Mouse (Mus musculus) gastrocnemius, adult 18-20 months (tissue): ENCODE data around the gene Cerk. TPM values are rescaled to one million over a fixed set of nuclear protein-coding genes. Genes with fewer than 3 reads are reported as not detected.
"Not testable (repeated sequence)": the region's sequence is repeated elsewhere in the genome, so short reads cannot be mapped to it uniquely, and the experiment has no call there.

Experiments
- DNase-seq: peaks from one replicate; pipeline ENCODE4 v3.0.0; 2021; ENCODE audit warnings: low spot score
- total RNA-seq, 2 experiments: library from RNA; stranded (reverse); gene quantifications; 2 replicates each; pipeline ENCODE4 v1.2.3; 2021

Gene Cerk
- total RNA-seq, 2 experiments from 2014 or later, result 4.3 to 5.1 TPM

DNA sequence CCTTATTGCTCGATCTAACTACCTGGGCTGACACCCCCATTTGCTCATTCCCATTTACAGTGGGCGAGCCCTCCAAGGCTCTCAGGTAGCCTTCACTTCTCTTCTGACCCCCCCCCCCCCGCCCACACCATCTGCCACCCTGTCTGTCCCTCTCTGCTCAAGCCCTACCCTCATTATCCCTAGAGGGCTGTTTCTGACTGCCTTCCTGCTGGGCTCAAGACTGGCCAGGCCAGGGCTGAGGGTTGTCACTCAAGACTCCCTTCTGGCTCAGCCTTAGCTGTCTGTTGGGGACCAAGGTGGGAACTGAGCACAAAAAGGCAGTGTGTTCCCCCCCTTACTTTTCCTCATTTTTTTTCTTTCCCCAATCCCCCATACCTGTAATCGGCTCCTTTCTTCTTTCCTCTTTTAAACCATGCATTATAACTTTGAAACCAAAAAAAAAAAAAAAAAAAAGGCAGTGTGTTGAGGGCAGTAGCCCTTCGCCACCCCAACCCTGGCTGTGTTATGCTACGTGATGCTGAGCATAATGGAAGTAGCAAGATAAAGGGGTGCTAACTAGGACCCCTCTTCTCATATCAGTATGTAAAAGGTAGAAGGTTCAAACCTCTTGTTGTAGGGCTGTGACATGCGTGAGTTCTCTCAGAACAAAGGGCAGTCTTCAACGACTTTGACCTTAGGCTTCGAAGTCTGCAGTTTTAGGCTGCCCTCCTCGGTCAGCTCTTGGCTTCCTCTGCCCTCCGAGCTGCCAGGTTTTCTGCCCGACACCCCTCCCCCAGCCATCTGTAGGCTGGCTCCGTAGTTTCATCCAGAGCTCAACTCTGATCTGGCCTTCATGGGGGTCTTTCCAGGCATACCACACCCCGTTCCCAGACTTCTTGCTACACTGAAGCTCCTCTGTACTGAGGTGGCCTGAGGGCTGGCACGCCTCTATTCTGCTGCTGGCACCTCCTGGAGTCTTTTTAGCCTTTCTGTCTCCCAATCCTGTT is 68.5 kb downstream of the Cerk start:
- DNase-seq, result no peak

DNA sequence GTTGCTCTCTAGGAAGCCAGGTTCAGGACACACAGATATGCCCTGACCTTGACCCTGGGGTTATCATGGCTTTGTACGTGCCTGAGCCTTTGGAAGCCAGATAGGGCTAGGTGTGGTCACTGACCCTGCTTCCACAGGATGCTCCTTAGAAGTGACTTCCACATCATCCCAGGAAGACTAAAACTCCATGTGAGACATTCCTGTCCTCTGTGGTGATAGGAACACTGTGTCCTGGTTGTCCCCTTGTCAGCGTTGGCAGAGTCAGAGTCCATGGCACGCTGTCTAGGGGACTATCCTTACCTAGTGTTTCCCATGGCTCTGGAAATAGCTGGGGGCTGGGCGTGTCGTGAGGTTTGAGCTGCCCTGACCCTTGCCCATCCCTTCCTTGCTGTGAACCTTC is 69.5 kb downstream of the Cerk start:
- peak; percentile 41 for DNase-seq

DNA sequence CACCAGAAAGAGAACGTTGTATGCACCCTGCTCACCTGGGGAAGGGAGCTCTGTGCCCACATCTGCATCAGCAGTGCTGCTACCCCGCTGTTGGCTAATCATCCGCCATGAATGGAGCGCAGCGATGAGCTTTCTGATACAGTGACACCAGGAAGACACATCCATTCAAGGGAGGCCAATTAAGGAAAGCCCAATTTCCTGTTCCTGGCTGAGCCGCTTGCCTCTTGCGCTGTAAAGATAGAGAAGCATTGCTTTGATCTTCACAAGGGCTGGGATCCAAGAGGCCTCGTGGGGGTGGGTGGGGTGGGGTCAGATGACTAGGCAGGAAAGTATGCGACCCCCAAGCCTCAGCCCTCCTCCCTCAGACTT is 72.6 kb downstream of the Cerk start:
- DNase-seq, result no peak

DNA sequence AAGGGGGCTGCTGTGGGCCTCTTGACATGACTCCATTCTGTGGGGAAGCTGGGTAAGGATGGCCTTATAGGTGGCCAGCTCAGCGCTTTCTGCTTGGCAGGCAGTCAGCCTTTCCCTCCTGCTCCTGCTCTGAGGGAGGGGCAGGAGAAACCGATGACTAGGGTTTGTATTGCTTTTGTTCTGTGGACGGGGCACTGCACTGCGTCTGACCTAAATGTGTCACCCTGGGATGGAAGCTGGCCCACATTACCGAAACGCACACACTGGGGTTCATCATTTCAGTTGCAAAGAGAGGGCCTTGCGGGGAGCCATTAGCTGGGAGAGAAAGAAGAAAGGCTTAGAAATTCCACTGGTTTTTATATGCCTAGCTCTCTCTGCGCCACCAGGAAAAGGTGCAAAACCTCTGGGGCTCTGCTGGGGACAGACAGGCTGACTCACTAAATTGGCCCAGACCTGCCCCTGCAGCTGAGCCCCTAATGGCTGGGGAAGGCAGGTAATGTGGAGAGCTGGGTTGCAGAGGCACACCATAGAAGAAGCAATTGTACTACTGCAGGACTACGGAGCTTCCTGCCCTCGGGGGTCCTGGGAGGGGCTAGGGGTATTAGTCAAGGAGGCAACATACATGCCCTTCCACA is 73.1 kb downstream of the Cerk start:
- DNase-seq, result no peak

DNA sequence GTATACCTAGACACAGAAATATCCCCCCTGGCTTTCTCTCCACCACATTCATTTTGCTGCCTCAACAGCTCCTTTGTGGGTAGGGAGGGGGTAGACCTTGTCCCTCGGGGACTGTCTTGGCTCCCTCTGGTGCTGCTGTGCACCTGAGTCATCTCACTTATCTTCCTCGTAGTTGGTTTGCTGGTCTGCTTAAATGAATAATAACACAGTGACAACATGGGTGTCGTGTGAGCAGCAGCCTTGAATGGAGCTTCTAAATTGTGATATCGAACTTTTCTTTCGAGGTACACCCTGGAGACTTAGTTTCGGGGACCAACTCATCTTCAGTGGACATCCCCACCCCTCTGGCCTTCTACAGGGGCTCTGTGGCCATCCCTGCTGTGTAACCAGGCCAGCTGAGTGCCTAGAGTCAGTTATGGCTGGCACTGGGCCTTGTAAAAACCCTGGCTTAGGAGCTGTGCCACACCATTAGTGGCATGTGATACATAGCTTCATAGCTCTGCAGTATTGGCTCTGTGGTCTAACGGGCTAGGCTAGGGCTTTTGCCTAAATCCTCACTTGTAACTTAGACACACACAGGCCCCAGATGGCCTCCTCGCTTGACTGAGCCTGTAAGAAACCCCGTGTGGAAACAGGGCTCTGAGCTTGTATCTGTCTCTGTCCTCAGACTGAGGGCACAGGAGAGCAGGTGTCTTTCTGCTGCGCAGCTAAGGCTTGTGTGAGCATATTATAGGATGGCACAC is 75.4 kb downstream of the Cerk start:
- peak; percentile 54 for DNase-seq

DNA sequence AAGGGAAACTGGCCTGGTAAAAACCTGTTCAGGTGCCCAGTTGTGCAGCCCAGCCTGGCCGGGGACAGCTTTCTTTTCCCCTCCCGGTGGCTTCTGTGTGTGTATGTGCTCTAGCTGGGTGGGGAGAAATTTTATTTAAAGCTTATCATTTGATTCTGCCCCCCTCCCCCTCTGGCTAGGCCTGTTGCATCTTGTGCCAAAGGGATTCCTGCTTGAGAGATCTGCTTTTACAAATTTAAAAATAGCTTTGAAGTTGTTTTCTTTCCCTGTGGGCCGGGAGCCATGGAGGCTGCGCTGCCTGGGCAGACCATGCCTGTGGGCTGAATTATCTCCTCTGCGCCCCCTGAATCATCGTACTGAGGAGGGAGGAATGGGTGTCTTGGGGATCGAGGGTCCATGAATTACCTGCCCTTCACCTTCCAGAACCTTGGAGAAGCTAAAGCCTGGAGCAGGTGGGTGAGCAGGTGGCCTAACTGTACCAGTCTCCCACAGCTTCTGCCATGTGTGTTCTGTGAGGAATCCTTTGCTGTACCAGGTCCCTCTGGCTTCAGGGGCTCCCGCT is 76.2 kb downstream of the Cerk start:
- DNase-seq, result peak; percentile 68

DNA sequence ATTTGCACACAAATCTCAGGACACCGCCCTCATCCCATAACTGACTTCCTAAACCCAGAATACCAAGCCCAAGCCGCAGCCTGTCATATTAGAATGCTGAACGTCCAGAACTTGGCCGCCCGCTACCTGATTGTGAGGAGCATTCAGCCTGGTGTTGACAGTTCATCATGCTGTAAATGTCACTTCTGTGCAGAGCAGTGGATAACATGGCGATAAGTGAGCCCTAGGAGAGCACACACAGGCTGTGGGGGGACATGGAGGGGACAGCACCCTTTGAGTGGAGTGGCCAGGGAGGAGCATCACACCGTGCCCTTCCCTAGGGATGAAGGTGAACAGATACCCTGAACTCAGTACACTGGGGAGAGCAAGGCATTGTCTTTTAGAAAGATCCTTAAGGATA is 76.7 kb downstream of the Cerk start:
- peak; percentile 32 for DNase-seq

DNA sequence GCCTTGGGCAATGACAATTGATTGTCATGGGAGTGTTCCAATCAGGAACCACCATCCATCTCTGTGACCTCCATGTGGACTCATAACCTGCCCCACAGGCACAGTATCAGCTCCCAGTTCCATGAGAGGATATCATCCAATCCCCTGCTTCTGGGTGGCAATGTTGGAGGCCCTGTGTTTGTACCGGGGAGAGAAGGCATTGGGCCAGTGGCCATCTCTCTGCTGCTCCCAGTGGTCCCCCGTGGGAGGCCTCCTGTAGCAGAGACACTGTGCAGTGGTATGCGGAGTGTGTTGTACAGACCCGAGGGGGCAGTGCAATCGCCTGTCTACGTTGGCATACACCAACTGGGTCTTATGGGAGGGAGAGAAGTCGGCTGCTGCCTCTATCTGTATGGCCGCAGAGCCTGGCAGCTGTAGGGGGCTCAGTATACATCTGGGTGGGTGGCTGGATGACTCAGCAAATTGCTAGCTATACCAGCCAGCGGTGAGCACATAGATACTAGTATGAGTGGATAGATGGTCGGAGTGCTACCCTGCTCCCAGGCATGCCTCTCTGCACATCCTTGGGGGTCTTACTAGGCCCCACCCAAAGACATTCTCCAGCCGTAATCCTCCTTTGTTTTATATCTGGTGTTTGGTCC is 78.0 kb downstream of the Cerk start:
- DNase-seq, result no peak

DNA sequence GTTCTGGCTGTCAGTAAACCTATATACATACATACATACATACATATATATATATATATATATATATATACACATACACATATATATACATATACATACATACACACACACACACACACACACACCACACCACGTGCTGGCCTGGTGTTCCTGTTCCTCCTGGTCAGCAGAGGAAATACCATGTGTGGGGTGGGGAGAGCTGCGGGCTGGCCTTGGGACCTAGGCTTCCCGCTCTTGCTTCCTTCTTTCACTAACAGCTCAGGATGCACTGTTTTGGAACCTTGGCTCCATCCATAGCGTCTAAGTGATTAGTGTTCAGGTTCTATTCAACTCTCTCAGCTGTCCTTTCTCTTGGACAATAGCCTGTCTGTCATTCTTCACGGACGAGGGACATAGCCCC is 80.2 kb downstream of the Cerk start:
- no peak for DNase-seq

DNA sequence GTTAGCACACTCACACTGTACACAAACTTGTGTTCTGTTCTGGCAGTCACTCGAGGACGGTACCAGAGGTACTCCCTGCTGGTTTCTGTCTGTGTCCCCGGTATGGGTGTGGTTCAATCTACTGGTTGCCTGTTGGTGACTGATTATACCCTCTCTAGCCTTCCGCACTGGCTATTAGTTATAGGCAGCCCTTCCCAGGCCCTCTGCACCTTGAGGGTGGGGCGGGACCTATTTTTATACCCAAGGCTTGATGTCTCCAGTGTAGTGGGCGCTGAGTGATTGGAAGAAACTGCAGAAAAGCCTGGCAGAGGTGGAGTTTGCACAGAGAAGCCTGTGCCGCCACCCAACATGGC is 80.6 kb downstream of the Cerk start:
- no peak for DNase-seq

DNA sequence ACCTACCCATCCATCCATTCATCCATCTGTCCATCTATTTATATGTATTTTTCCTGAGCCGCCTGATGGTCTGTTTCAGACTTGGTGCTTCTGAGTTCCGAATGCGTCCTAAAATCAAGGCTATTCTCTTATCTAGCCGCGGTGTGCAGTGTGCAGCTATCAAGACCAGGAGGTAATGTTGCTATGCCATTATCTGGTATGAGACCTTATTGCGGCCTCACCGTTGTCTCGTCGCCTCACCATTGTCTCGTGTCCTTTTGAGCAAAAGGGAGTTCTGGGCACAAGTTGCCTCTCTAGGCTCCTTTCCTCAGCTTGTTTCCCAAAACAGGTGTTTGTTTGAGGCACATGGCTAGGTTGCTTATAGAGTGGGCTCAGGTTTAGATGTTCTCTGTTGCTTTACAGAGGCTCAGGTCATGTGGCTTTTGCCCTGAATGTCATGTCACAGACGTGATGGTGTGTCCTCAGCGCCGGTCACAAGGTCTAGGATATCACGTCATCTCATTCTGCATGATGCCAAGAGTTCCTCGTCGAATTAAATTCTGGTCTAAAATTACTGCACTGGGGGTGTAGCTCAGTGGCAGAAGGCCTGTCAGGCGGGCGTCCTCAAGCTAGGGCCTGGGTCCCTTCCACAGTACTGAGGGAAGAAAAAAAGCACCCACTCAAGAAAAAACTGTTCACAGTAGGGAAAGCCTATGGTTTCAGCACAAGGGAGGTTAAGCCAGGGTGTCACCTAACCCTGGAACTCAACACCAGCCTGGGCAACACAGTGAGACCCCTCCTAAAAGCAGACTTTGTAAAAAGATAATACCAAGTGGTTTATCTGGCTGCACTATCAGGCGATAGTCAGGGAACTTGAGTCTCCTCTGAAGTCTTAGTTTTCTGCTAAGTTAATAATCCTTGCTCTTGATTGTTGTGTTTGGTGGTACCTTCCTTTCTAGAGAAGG is 81.3 kb downstream of the Cerk start:
- peak; percentile 39 for DNase-seq

DNA sequence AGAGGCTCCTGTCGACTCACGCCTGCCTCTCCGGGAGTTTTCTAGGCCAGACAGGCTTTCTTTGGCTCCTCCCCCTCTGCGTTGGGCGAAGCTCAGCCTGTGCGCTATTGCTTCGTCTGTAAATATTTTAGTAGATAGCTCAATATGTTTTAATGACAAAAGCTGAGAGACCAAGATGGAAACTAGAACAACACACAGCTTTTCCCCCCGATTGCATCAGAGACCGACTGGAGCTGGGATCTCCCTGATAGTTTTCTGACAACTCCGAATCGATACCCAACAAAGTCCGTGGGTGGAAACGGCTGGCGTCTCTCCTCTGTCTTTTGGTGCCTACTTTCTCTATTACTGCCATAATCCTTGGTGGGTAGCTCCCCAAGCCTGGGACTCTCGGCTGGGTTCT is 83.6 kb downstream of the Cerk start:
- DNase-seq, result no peak

DNA sequence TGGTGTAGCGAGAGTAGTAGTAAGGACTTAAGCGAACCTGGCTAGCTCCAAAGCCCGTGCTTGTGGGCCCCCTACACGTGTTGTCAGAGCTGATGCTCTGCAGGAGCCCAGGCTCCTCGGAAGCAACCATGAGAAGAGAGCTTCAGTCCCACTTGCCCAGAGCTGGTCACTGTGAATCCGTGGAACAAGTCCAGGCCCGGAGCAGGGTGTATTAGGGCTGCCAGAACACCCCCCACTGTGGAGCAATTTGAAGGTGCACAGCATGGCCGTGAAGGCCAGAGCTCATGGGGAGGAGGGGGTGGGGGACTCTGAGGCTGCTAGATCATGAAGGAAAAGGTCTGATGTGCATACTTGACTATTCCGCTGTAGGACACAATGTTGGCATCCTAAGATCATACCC is 84.4 kb downstream of the Cerk start:
- no peak for DNase-seq

DNA sequence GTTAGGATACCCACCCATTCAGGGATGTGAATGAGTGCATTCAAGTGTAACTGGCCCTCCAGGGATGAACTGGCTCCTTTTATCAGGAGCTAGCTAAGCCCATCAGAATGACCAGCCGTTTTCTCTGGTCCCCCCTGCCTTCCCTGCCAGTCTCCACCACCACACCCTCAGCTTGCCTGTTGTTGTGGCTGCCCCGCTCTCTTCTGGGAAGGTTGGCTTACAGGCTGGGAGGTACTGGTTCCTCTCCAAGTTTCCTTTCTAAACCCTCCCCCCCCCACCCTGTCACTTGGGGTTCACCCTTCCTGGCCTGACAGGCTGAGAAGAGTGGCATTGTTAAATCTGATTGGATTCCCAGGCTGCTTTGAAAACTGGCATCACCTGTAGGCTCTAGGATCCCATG is 88.1 kb downstream of the Cerk start:
- no peak for DNase-seq

DNA sequence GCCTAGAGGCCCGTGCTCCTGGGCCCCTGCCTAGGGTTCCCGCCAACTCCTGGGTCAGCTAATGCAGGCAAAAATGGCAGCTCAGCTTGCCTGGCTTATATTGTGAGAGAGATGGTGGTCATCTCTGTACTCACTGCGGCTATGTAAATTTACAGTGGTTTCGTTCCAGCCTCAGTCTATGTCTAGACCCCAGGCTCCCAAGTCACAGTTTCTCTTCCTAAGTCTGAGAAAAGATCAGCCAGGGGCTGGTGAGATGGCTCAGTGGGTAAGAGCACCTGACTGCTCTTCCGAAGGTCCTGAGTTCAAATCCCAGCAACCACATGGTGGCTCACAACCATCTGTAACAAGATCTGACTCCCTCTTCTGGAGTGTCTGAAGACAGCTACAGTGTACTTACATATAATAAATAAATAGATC is 89.3 kb downstream of the Cerk start:
- DNase-seq, result not testable (repeated sequence)

DNA sequence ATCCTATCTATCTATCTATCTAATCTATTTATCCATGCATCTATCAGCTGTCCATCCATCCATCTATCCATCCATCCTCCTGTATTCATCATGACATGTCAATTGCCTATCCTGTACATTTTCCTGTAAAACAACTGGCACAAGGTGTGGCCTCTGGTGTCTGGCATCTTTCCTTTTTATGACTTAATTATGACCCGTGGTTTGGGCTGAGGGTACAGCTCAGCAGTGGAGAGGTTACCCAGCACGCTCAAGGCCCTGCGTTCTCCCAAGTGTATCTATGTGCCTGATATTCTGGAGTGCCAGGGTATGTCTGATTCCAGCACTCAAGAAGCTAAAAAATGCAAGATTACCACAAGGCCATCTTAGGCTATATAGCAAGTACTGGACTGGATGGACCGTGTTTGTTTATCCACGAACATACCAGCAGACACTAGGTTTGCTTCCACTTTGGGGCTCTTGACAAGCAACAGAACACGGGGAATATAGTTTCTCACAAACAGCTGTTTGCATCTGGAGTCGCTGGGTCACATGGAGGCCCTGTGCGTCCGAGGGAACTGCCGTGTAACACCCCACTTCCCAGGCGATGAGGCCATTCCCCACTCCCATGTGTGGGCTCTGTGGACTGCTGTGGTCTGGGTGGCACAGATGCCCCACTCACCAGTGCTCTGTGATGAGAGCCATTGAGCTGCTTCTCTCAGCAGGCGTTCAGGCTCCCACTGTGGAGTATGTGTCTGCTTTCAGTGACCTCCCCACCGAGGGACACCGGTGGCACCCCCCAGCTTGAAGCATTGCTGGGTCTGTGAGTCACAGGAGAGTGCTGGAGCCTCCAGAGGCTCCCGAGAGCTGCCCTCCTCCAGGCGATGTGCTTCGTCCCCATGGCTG is 90.0 kb downstream of the Cerk start:
- DNase-seq, result no peak

DNA sequence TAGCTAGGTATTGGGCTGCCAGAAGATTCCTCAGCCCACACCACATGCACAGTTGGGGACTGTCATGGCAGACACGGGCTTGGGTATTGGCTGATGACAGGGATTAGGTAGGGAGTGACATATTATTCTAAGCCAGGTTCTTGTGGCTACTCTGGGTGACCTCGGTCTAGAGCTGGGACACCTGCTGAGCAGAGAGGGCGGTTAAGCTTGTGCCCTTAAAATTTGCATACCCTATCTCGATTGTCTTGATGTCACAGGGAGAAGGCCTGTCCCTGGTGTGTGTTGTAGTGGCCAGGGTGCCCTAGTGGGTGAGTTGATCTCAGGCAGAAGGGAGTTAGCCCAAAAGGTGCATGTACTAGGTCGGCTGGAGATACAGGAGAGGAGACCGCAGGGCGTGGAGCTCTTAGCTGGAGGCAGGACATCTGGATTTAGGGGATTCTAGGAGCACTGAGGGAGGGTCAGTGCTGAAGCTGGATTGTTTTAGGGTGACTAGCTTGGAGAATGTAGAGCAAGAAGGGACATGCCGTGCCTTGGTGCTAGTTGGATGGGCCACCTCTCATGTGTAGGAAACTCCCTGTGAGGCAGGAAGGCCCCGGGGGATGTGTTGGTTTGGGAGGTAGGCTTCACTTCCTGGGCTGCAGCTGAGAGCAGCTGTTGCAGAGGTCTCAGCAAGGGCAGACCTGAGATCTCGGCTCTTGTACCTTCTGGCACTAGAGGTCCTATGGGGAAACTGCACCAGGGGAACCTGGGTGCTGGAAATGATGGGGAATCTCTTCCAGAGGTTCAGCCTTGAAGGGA is 91.4 kb downstream of the Cerk start:
- no peak for DNase-seq

DNA sequence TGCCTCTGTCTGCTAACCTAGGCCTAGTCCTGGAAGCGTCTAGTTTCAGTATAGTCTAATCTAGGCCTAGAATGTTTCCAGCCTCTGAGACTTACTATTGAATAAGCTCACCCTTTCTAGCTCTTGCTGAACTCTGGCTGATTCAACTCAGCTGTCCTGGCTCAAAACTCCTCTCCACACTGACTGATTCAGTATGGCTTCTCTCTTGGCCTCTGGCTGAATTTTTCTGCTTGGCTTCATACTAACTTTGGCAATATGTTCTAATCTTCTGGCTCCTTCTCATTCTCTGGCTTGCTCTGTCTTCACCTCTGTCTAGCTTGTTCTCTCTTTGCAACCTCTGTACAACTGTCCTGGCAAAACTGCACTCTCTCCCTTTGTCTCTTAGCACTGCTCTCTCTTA is 92.7 kb downstream of the Cerk start:
- DNase-seq, result peak; percentile 36
